Mouse (Mus musculus) ES-E14 (cell line): ENCODE measurements at regions not wholly inside any gene's neighbourhood (a gene's known extent, or its start where the extent isn't known, plus 50 kb on each side); places are given as distances from the start of the nearest gene placed in this dataset.

ENCODE experiments used
- DNase-seq: peaks from one replicate; pipeline ENCODE4 v3.0.0-alpha.2; 2013; ENCODE audit warnings: low read depth, low spot score
- H3K27ac ChIP-seq: 2 replicates; pipeline ENCODE4 v1.5.1; 2012; ENCODE audit warnings: low read depth, mild to moderate bottlenecking, low read length, moderate library complexity, mixed read lengths; ENCODE audit not compliant: poor library complexity, insufficient read depth, severe bottlenecking
- H3K36me3 ChIP-seq: 2 replicates; pipeline ENCODE4 v1.6.1; 2012; ENCODE audit warnings: mild to moderate bottlenecking, low read length, moderate library complexity, mixed read lengths; ENCODE audit not compliant: control insufficient read depth, poor library complexity, insufficient read depth, severe bottlenecking
- H3K4me1 ChIP-seq, 2 experiments: fragments of 150-350 bp in 1 of 2; sonication (generic) in 1 of 2; 2 replicates each; pipeline ENCODE4 v1.6.1; 2012; ENCODE audit warnings: low read length in 2 of 2, mild to moderate bottlenecking in 1 of 2, mixed read lengths in 1 of 2; ENCODE audit not compliant: control insufficient read depth in 2 of 2, insufficient read depth in 2 of 2, poor library complexity in 1 of 2
- H3K4me3 ChIP-seq, 2 experiments: fragments of 150-350 bp in 1 of 2; sonication (generic) in 1 of 2; 2 replicates each; pipeline ENCODE4 v1.5.1; 2012; ENCODE audit warnings: low read length in 2 of 2, low read depth in 1 of 2, mild to moderate bottlenecking in 1 of 2, mixed read lengths in 1 of 2; ENCODE audit not compliant: insufficient read depth in 1 of 2, poor library complexity in 1 of 2, severe bottlenecking in 1 of 2
- H3K9ac ChIP-seq: 2 replicates; pipeline ENCODE4 v1.6.1; 2012; ENCODE audit warnings: low read depth, mild to moderate bottlenecking, low read length, mixed read lengths; ENCODE audit not compliant: poor library complexity, insufficient read depth, severe bottlenecking
- H3K9me3 ChIP-seq: fragments of 150-350 bp; sonication (generic); 2 replicates; pipeline ENCODE4 v1.6.1; 2012; ENCODE audit warnings: low read depth, mild to moderate bottlenecking, low read length; ENCODE audit not compliant: control insufficient read depth, insufficient read depth
- CHD2 ChIP-seq: IDR thresholded peaks from 2 replicates; pipeline ENCODE4 v1.6.1; 2014; ENCODE audit warnings: mild to moderate bottlenecking, low read depth, low read length, inconsistent platforms
- HCFC1 ChIP-seq: IDR thresholded peaks from 2 replicates; pipeline ENCODE4 v1.6.1; 2012; ENCODE audit warnings: low read length, inconsistent platforms, borderline replicate concordance; ENCODE audit not compliant: insufficient read depth
- MAFK ChIP-seq: IDR thresholded peaks from 2 replicates; pipeline ENCODE4 v1.6.1; 2014; ENCODE audit warnings: mild to moderate bottlenecking, low read depth, low read length, inconsistent platforms; ENCODE audit not compliant: insufficient read depth
- ZC3H11A ChIP-seq: IDR thresholded peaks from 2 replicates; pipeline ENCODE4 v1.6.1; 2012; ENCODE audit warnings: low read depth, mild to moderate bottlenecking, inconsistent platforms, low read length, borderline replicate concordance
- ZNF384 ChIP-seq: IDR thresholded peaks from 2 replicates; pipeline ENCODE4 v1.6.1; 2012; ENCODE audit warnings: low read depth, low read length, inconsistent platforms
- in situ Hi-C, 2 experiments: fragments of 600-800 bp; cut with MboI; formaldehyde crosslinking; loops; one replicate each; pipeline ENCODE4 v1.15.1; 2025; ENCODE audit warnings: low sequenced_read_pairs in 2 of 2, inconsistent platforms in 1 of 2; ENCODE audit not compliant: unreplicated experiment in 2 of 2

DNA sequence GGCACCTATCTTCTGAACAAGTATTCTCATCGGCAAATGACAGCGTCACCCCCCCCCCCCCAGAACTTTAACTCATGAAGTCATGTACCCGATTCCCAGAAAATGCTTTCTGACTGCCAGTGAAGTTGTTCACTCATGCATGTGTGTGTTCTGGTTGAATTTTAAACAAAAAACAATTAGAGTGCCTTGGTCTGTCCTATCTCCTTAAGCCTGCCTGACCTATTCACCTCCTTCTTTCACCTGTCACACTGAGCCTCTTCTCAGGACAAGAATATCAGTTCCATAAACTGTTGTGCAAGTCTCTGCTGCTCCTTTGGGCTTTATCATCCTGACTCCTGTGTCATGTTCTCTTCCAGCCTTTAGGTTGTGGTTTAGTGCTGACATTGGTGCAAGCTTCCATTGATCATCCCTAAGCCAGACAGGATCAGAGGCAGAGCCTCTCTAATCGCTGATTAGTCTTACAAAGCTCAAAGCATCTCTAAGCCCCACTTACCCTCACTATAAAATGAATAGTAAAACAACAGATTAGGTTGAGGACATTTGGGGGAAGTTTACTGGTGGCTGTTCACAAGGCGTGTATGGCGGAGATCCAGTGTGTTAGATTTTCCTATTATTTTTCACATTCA lies 345.2 kb upstream of the Robo2 start:
- in situ Hi-C loops = no loop called here
- no peaks in the 10 kb centered on the region for H3K36me3 ChIP-seq
- H3K4me3 ChIP-seq = no peak overlapping the region
- no peaks in the 10 kb centered on the region for H3K9me3 ChIP-seq
- no peak for DNase-seq
- no peak overlapping the region for H3K9ac ChIP-seq
- H3K27ac ChIP-seq = no peak overlapping the region
- no peak for TF ChIP-seq CHD2
- TF ChIP-seq HCFC1 = no peak
- no peak for TF ChIP-seq ZNF384
- TF ChIP-seq ZC3H11A = no peak
- TF ChIP-seq MAFK = no peak
- no peaks in the 10 kb centered on the region for H3K4me1 ChIP-seq

DNA sequence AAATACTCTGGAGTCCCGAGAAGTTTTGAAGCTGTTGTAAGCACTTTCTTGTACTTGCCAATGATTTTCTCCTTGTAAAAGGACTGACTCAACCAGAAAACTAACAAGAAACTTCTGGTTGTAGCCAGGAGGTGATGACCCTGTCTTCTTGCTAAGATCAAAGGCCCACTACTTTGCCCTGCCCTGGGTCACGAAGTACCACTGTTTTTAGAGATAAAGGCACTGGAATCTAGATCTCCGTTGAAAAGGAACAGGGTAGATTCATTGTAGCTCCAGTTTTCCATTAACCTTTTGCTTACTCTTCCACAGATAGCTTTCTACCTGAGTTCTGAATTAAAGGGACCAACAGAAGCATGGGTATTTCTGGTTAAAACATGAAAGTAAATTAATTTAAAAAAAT lies 339.3 kb upstream of the Robo2 start:
- TF ChIP-seq HCFC1 = no peak
- no peak for TF ChIP-seq ZNF384
- TF ChIP-seq ZC3H11A = no peak
- no peak for TF ChIP-seq CHD2
- TF ChIP-seq MAFK = no peak
- Histone ChIP-seq H3K27ac (no peak overlapping the region), H3K4me3 (no peak overlapping the region), H3K9me3 (no peaks in the 10 kb centered on the region), H3K9ac (no peak overlapping the region), H3K36me3 (no peaks in the 10 kb centered on the region), H3K4me1 (no peaks in the 10 kb centered on the region)
- in situ Hi-C loops = no loop called here
- no peak for DNase-seq

GRCm38 (mm10) chr16:74749006-74749405 lies 337.4 kb upstream of the Robo2 start:
- Histone ChIP-seq H3K4me3 (no peak overlapping the region), H3K36me3 (no peaks in the 10 kb centered on the region), H3K9ac (no peak overlapping the region), H3K27ac (no peak overlapping the region), H3K9me3 (no peaks in the 10 kb centered on the region), H3K4me1 (no peaks in the 10 kb centered on the region)
- in situ Hi-C loops = no loop called here
- TF ChIP-seq ZNF384 = no peak
- TF ChIP-seq MAFK = no peak
- TF ChIP-seq ZC3H11A = no peak
- TF ChIP-seq CHD2 = no peak
- no peak for TF ChIP-seq HCFC1
- no peak for DNase-seq

DNA sequence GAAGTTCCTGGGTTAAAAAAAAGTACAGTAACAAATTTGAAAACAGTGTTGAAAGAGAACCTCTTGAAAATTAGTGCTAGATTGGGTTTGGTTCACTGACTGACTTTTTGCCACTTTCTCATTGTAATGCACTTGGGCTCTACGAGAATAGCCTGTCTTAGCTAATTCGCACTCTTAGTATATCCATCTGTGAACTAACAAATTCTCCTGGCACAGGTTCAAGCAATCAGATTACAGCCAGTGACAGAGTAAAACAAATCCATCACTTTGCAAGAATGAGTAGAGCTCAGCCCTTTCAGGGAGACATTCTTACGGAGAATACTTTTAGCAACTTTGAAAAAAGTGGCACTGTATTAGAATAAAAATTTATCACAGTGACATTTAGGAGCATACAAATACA lies 331.9 kb upstream of the Robo2 start:
- no peaks in the 10 kb centered on the region for H3K36me3 ChIP-seq
- no peaks in the 10 kb centered on the region for H3K4me1 ChIP-seq
- DNase-seq = no peak
- in situ Hi-C loops = no loop called here
- H3K27ac ChIP-seq = no peak overlapping the region
- no peak overlapping the region for H3K4me3 ChIP-seq
- TF ChIP-seq MAFK (no peak), ZC3H11A (no peak), CHD2 (no peak), HCFC1 (no peak), ZNF384 (no peak)
- no peak overlapping the region for H3K9ac ChIP-seq
- no peaks in the 10 kb centered on the region for H3K9me3 ChIP-seq
